Mouse (Mus musculus): ENCODE results near the gene Zfp609. TPM values are rescaled to one million over a fixed set of nuclear protein-coding genes. Genes with fewer than 3 reads are reported as not detected.
"Not testable (repeated sequence)": the region's sequence is repeated elsewhere in the genome, so short reads cannot be mapped to it uniquely, and the experiment has no call there.

Gene Zfp609
- polyA plus RNA-seq, 1 experiment from 2014 or later, result 7.0 TPM

DNA sequence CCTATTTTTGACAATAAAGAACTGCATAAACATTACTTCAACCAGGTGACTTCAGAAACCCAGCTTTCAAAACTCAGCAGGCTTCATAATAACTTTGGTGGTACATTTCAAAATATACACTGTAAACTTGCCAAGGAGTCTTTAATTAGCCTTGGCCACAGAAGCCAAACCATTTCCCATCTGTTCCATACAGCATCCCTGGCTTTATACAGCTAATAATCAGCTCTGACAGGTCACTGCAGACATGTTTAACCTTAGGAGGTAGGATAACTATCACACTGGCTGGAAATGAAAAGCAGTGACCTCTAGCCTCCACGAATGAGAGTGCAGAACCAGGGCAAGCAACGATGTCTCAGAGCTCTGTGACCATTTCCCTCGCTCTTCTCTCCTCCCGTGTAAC lies 27.6 kb downstream of the Zfp609 start:
- WGBS, result 77% methylated on average over 4 of the region's 4 CpGs
- Histone ChIP-seq H3K4me3 (no peak overlapping the region), H3K9me3 (no peaks in the 10 kb centered on the region), H3K27me3 (replicated peaks; ENCODE audit: low read depth, poor library complexity, severe bottlenecking) (no peaks in the 10 kb centered on the region), H3K27ac (replicated peaks) (no peak overlapping the region), H3K4me1 (peaks cover 5% of the 10 kb centered on the region), H3K36me3 (replicated peaks) (peaks cover 10% of the 10 kb centered on the region)
- no peak for DNase-seq (ENCODE audit: low spot score)

DNA sequence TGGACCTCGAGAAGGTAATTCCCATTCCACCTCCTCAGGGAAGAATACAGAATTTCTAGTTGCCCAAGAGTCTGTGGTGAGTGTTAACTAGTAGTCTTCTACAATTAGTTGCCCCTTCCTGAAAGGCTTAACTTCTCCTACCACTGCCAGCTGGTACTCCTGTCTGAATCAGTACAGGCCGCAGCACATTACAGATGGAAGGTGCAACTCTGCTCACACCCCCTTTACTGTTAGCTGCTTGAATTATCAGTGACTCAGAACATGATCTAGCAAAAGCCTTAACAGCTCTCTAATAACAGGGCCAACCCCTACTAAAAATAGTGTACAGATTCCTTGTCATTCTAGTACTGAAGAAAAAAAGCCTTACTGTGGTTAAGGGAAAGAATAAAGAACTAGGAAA lies 31.7 kb downstream of the Zfp609 start:
- WGBS, result 91% methylated on average over 2 of the region's 2 CpGs
- no peaks in the 10 kb centered on the region for H3K27me3 ChIP-seq (replicated peaks; ENCODE audit: low read depth, poor library complexity, severe bottlenecking)
- peaks cover 24% of the 10 kb centered on the region for H3K4me1 ChIP-seq
- peaks cover 41% of the 10 kb centered on the region for H3K36me3 ChIP-seq (replicated peaks)
- no peak for DNase-seq (ENCODE audit: low spot score)
- no peak overlapping the region for H3K4me3 ChIP-seq
- H3K9me3 ChIP-seq, result no peaks in the 10 kb centered on the region
- H3K27ac ChIP-seq (replicated peaks), result no peak overlapping the region

DNA sequence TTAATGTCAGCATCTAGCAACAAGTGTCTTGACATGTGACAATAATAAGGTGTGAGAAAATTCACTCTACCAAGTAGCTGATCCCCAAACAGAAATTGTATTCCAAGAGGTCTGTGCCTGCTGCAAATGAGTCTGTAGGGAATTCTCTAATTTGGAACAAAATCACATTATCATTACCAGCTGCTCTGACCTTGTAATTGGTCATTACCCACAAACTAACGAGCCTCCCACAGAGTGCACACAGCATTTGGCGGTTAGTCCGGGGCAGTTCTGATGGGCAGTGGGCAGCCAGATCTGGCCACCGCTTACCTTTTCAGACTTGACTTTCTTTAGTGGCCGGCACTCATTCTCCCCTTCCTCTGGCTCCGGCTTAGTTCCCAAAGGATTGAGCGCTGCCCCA lies 33.1 kb downstream of the Zfp609 start:
- WGBS, result 72% methylated on average over 7 of the region's 7 CpGs
- no peaks in the 10 kb centered on the region for H3K27me3 ChIP-seq (replicated peaks; ENCODE audit: low read depth, poor library complexity, severe bottlenecking)
- no peak overlapping the region for H3K4me3 ChIP-seq
- peaks cover 27% of the 10 kb centered on the region for H3K4me1 ChIP-seq
- no peak for DNase-seq (ENCODE audit: low spot score)
- no peak overlapping the region for H3K27ac ChIP-seq (replicated peaks)
- no peaks in the 10 kb centered on the region for H3K9me3 ChIP-seq
- peaks cover 45% of the 10 kb centered on the region for H3K36me3 ChIP-seq (replicated peaks)

DNA sequence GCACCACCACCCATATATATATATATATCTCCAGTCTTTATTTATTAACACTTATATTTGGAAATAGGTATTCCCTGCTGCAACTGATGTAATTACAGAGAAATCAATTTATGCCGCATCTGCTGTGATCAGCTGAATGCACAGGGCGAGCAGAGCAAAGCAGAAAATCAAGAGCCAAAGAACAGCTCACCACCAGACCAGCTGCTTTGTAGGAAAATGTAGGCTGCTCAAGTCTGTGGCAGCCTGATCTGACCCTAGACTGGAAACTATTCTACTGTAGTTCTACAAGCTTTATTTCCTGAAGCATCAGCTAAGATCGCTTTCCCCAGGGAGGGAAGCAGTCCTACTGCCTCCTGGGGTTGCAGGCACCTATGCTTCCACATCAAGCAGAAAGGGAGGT lies 33.9 kb downstream of the Zfp609 start:
- Histone ChIP-seq H3K4me3 (no peak overlapping the region), H3K27ac (replicated peaks) (no peak overlapping the region), H3K27me3 (replicated peaks; ENCODE audit: low read depth, poor library complexity, severe bottlenecking) (no peaks in the 10 kb centered on the region), H3K9me3 (no peaks in the 10 kb centered on the region), H3K4me1 (peaks cover 27% of the 10 kb centered on the region), H3K36me3 (replicated peaks) (peaks cover 51% of the 10 kb centered on the region)
- 89% methylated on average over 3 of the region's 3 CpGs for WGBS
- DNase-seq (ENCODE audit: low spot score), result no peak

DNA sequence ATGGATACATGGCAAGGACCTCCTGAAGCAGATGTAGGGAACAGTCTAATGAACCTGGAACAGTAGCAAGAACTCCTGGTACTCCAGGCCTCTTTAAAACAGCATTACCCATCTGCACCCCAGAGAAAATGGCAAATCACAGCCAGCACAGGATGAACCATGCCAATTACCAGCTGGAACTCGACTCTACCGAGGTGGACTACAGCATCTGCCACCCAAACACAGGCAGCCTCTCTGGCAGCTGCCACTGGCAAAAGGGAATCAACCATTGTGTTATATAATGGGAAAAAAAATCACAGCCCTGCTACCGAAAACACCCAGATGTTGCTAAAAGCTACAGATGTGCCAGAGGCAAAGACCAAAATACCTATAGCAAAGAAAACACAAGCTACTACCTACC lies 34.3 kb downstream of the Zfp609 start:
- H3K36me3 ChIP-seq (replicated peaks), result peaks cover 54% of the 10 kb centered on the region
- peaks cover 27% of the 10 kb centered on the region for H3K4me1 ChIP-seq

DNA sequence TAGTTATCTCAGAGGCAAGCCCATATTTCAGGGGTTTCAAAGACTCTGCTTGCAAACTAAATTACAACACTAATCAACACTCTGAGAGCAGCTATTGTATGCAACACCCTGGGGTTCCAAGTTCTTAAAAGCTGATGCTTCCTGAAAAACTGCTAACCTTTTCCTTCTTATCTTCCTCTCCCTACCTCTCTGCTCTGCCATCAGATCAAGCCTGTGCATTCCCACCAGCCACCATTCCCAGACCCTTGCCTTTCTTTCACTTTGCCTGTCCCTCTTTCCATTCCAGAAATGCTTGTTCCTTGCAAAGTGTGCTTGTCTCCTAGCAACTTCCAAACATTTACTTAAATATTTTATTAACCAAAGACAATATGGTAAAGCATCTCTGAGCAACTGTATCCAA lies 35.5 kb downstream of the Zfp609 start:
- Histone ChIP-seq H3K27me3 (replicated peaks; ENCODE audit: low read depth, poor library complexity, severe bottlenecking) (no peaks in the 10 kb centered on the region), H3K4me1 (peaks cover 35% of the 10 kb centered on the region), H3K27ac (replicated peaks) (no peak overlapping the region), H3K4me3 (no peak overlapping the region), H3K36me3 (replicated peaks) (peaks cover 54% of the 10 kb centered on the region), H3K9me3 (no peaks in the 10 kb centered on the region)
- no peak for DNase-seq (ENCODE audit: low spot score)

More for the DNA sequence above, 34.3 kb downstream of the Zfp609 start:
- Histone ChIP-seq H3K27me3 (replicated peaks; ENCODE audit: low read depth, poor library complexity, severe bottlenecking) (no peaks in the 10 kb centered on the region), H3K9me3 (no peaks in the 10 kb centered on the region), H3K4me3 (no peak overlapping the region), H3K27ac (replicated peaks) (no peak overlapping the region)
- no peak for DNase-seq (ENCODE audit: low spot score)
- 86% methylated on average over 3 of the region's 3 CpGs for WGBS

DNA sequence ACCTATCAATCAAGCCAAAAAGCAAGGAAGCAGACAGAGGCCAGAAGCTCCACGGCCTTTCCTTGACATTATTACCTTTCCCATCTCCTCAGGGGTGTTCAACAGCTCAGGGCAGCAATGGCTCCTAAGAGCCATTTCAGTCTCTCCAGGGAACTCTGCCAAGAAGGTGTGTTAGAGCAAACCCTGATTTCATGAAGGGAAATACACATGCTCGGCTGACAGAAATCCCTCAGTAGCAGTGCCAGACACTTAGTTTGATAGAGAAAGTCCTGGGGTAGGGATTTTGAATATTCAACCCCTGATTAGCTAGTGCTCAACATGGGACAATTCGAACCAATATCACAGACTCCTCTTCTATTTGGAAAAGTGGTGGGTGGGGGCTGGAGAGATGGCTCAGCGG lies 36.3 kb downstream of the Zfp609 start:
- H3K9me3 ChIP-seq, result no peaks in the 10 kb centered on the region
- DNase-seq (ENCODE audit: low spot score), result no peak
- peaks cover 35% of the 10 kb centered on the region for H3K4me1 ChIP-seq
- H3K27ac ChIP-seq (replicated peaks), result no peak overlapping the region
- no peak overlapping the region for H3K4me3 ChIP-seq
- peaks cover 54% of the 10 kb centered on the region for H3K36me3 ChIP-seq (replicated peaks)
- H3K27me3 ChIP-seq (replicated peaks; ENCODE audit: low read depth, poor library complexity, severe bottlenecking), result no peaks in the 10 kb centered on the region
- WGBS, result 88% methylated on average over 4 of the region's 4 CpGs

DNA sequence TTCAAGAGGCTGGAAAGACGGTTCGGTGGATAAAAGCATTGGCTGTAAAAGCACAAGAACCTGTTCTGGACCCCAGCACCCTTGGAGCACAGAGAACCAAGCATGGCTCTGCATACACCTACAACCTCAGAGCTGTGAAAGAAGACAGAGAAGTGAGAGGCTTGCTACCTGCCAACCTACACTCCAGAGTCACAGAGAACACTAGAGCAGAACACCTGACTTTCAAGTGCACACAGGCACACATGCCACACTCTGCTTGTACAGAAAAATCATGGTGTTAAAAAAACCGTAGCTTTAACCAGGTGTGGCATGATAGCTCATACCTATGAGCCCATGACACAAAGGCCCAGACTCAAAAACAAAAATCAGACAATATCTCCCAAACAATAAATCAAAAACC lies 37.6 kb downstream of the Zfp609 start:
- H3K4me3 ChIP-seq, result no peak overlapping the region
- H3K27me3 ChIP-seq (replicated peaks; ENCODE audit: low read depth, poor library complexity, severe bottlenecking), result no peaks in the 10 kb centered on the region
- WGBS, result 95% methylated on average over 3 of the region's 3 CpGs
- no peak overlapping the region for H3K27ac ChIP-seq (replicated peaks)
- DNase-seq (ENCODE audit: low spot score), result no peak
- H3K36me3 ChIP-seq (replicated peaks), result peaks cover 47% of the 10 kb centered on the region
- no peaks in the 10 kb centered on the region for H3K9me3 ChIP-seq
- H3K4me1 ChIP-seq, result peaks cover 30% of the 10 kb centered on the region

DNA sequence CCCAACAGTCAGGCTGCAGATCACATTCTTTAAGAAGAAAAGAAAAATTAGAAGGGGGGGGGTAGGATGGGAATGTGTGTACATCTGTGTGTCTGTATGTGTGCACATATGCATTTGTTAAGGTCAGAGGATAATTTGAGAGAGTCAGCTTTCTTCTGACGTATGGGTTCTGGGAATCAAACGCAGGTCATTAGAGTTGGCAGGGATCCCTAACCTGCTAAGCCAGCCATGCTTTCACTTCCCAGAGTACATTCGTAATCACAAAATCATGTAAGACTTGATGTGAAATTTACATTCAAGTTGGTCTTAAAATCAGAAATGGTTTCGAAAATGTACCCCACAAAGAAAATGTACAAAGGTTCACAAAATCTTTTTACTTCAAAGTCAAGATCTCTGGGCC lies 38.8 kb downstream of the Zfp609 start:
- Histone ChIP-seq H3K27ac (replicated peaks) (no peak overlapping the region), H3K9me3 (no peaks in the 10 kb centered on the region), H3K27me3 (replicated peaks; ENCODE audit: low read depth, poor library complexity, severe bottlenecking) (no peaks in the 10 kb centered on the region), H3K4me3 (no peak overlapping the region), H3K4me1 (peaks cover 21% of the 10 kb centered on the region; the same call in 1 of the 2 replicates), H3K36me3 (replicated peaks) (peaks cover 35% of the 10 kb centered on the region)
- WGBS, result 85% methylated on average over 4 of the region's 4 CpGs
- DNase-seq (ENCODE audit: low spot score), result no peak

DNA sequence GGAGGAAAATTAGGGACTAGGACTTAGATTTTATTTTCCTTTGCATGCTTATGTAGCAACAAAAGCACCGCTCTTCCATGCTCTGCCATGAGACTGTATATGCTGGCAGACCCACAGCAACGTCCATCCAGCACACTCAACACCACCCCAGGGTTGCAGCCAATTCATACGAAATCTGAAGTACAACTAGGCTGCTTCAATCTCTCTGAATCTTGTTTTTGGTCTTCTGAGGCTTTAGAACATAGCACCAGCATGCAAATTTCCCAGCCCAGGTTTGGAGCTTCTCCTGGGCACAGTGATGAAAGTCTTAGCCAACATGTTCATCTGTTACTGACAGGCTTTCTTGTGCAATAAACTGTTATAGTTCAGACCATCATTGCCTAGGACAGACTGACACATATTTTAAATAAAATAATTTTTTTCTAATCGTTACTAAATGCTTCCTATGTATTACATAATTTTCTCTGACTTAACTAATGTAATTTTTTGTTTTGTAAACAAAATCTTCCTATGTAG lies 39.5 kb downstream of the Zfp609 start:
- Histone ChIP-seq H3K36me3 (replicated peaks) (peaks cover 28% of the 10 kb centered on the region), H3K9me3 (no peaks in the 10 kb centered on the region), H3K4me3 (no peak overlapping the region), H3K27me3 (replicated peaks; ENCODE audit: low read depth, poor library complexity, severe bottlenecking) (no peaks in the 10 kb centered on the region), H3K4me1 (peaks cover 20% of the 10 kb centered on the region; the same call in 1 of the 2 replicates), H3K27ac (replicated peaks) (no peak overlapping the region)
- no peak for DNase-seq (ENCODE audit: low spot score)
- 84% methylated on average over 4 of the region's 4 CpGs for WGBS

DNA sequence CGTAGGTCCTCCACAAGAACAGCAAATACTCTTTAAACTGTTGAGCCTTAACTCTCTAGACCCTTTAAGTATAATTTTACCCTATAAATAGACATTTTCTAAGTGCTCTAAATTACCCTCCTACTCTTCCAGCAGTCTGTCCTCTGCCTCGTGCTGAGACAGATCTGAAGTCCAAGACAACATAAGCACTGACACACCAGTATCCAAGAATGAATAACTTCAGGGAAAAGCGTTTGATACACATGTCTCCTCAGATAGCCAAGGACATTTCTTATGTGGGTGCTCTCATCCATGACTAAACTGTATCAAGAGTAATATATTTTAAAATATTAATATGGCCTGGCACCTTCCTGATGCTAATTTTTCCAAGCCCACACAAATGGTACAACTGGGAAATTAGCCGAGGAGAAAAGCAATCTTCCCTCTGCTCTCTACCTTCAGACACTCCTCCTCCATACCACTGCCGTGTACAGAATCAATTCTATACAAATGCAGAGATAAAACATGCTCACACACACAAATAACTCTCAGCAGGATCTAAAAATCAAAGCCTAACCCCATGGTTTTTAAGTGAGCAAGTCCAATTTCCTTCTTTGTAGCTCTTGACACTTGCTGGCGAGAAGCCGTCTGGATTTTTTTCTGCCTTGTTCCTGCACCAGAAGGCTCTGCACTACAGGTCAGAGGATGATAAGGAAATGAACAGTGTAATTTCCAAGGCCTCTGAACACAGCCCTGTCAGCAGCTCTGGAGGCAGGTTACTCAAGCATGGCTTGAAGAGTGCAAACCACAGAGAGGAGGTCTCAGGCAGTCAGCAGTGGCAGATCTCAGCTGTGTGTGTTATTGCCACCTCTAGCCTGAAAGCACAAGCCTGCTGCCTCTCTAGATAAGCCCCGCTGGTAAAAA lies 40.2 kb downstream of the Zfp609 start:
- no peaks in the 10 kb centered on the region for H3K9me3 ChIP-seq
- H3K4me3 ChIP-seq, result no peak overlapping the region
- H3K4me1 ChIP-seq, result peaks cover 20% of the 10 kb centered on the region; the same call in 1 of the 2 replicates
- WGBS, result 71% methylated on average over 8 of the region's 8 CpGs
- peaks cover 25% of the 10 kb centered on the region for H3K36me3 ChIP-seq (replicated peaks)
- DNase-seq (ENCODE audit: low spot score), result no peak
- no peak overlapping the region for H3K27ac ChIP-seq (replicated peaks)
- no peaks in the 10 kb centered on the region for H3K27me3 ChIP-seq (replicated peaks; ENCODE audit: low read depth, poor library complexity, severe bottlenecking)

DNA sequence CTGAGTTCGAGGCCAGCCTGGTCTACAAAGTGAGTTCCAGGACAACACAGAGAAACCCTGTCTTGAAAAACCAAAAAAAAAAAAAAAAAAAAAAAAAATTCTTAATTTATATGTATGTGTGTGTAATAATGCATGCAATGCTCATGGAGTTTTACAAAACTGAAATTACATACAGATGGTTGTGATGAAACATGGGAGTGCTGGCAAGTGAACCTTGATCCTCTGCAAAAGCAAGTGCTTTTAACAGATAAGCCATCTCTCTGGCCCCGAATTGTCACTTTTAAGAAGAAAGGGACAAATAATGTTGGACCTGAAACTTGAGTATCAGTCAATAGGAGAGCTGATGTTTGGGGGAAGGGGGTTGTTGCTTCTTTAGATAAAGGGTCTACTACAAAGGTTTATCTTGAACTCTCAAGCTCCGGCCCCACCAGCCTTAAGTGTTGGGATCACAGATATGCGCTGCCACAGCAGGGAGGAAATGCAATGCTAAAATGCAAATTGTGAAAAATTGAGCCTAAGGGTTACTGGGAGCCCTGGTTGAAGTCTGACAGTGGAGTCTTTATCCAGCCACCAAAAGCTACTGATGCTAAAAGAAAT lies 41.5 kb downstream of the Zfp609 start:
- Histone ChIP-seq H3K9me3 (no peaks in the 10 kb centered on the region), H3K27me3 (replicated peaks; ENCODE audit: low read depth, poor library complexity, severe bottlenecking) (no peaks in the 10 kb centered on the region), H3K4me1 (peaks cover 12% of the 10 kb centered on the region; the same call in 1 of the 2 replicates), H3K4me3 (no peak overlapping the region), H3K27ac (replicated peaks) (no peak overlapping the region), H3K36me3 (replicated peaks) (peaks cover 19% of the 10 kb centered on the region)
- DNase-seq (ENCODE audit: low spot score), result no peak
- WGBS, result 83% methylated on average over 4 of the region's 4 CpGs

DNA sequence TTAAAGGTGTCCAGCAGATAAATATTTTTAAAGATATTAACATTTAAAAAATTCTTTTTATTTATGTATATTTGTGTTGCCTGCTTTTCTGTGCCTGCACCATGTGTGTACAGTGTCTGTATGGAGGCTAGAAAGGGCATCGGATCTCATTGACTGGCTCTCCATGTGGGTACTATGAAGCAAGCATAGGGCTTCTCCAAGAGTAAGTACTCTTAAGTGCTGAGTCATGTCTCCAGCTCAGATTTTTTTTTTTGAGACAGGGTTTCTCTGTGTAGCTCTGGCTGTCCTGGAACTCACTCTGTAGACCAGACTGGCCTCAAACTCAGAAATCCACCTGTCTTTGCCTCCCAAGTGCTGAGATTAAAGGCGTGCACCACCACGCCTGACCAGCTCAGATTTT lies 47.7 kb downstream of the Zfp609 start:
- H3K4me1 ChIP-seq, result peaks cover 16% of the 10 kb centered on the region
- 97% methylated on average over 3 of the region's 3 CpGs for WGBS
- not testable (repeated sequence) for H3K27ac ChIP-seq (replicated peaks); H3K27me3 ChIP-seq (replicated peaks; ENCODE audit: low read depth, poor library complexity, severe bottlenecking); H3K9me3 ChIP-seq; DNase-seq (ENCODE audit: low spot score); H3K4me3 ChIP-seq; H3K36me3 ChIP-seq (replicated peaks)
